Mouse (Mus musculus) small intestine, adult 2 months (tissue): ENCODE data around the gene Gabbr2.

Experiments used
- CTCF ChIP-seq: fragments of 200-500 bp; IDR thresholded peaks from 2 replicates; pipeline ENCODE4 v1.5.1; 2012; ENCODE audit warnings: low read depth, mild to moderate bottlenecking, control low read depth, inconsistent platforms, low read length, moderate library complexity, mixed read lengths; ENCODE audit not compliant: insufficient replicate concordance, insufficient read length; ENCODE audit errors: extremely low read depth
- POLR2A ChIP-seq: fragments of 200-500 bp; IDR thresholded peaks from 2 replicates; pipeline ENCODE4 v1.6.1; 2012; ENCODE audit warnings: low read depth, mild to moderate bottlenecking, control low read depth, inconsistent platforms, low read length, moderate library complexity

DNA sequence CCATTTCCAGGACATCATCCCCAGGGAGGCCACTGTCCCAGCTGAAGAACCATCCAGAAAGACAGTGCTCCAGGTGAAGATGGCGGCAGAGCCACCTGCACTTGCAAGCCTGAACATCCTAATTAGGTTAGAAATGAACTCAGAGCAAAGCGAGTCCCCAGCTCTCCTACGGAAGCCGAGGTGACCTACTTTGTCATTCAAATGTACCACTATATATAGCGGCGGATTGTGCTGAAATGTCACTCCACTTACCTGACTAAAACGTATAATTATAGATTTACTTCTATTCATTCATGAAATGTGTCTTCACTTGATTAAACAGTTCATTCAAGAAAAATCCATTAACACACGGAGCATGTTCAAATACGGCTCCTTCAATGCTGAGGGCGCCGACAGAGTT lies 170.0 kb downstream of the Gabbr2 start:
- TF ChIP-seq POLR2A = no peak
- no peak for TF ChIP-seq CTCF
